Mouse (Mus musculus) embryonic fibroblast, embryonic 13.5 days (primary cell): ENCODE results near the gene Cradd. TPM values are rescaled to one million over a fixed set of nuclear protein-coding genes. Genes with fewer than 3 reads are reported as not detected.

Experiments used
- H3K27ac ChIP-seq: 2 replicates; pipeline ENCODE4 v1.5.1; 2012; ENCODE audit warnings: low read length, control low read depth, inconsistent platforms; ENCODE audit not compliant: insufficient read depth
- H3K4me1 ChIP-seq: 2 replicates; pipeline ENCODE4 v1.6.1; 2011; ENCODE audit warnings: low read length; ENCODE audit not compliant: control insufficient read depth, insufficient read depth
- H3K4me3 ChIP-seq: 2 replicates; pipeline ENCODE4 v1.5.1; 2011; ENCODE audit warnings: mild to moderate bottlenecking, control low read depth, low read length; ENCODE audit not compliant: insufficient read depth
- CTCF ChIP-seq: IDR thresholded peaks from 2 replicates; pipeline ENCODE4 v1.5.1; 2011; ENCODE audit warnings: mild to moderate bottlenecking, control low read depth, low read length, moderate library complexity, borderline replicate concordance; ENCODE audit not compliant: insufficient read depth
- POLR2A ChIP-seq: IDR thresholded peaks from 2 replicates; pipeline ENCODE4 v1.6.1; 2011; ENCODE audit warnings: low read depth, mild to moderate bottlenecking, control low read depth, low read length, moderate library complexity
- polyA plus RNA-seq: library from polyadenylated mRNA; stranded (reverse); fragments of >200 nt; gene quantifications from 2 replicates; pipeline ENCODE4 v1.2.4, GENCODE M21; 2011; ENCODE audit warnings: low read depth; ENCODE audit not compliant: missing spikeins, insufficient read length

The Cradd gene
- polyA plus RNA-seq, 1 experiment, result 5.7 TPM

GRCm38 (mm10) chr10:95195719-95196118, 128.2 kb downstream of the Cradd start:
- no peak overlapping the region for H3K4me3 ChIP-seq
- H3K27ac ChIP-seq, result no peak overlapping the region
- peaks cover 10% of the 10 kb centered on the region for H3K4me1 ChIP-seq
- TF ChIP-seq CTCF (no peak), POLR2A (no peak)

- TF ChIP-seq POLR2A (no peak), CTCF (no peak)
- Histone ChIP-seq H3K4me3 (no peak overlapping the region), H3K4me1 (peaks cover 10% of the 10 kb centered on the region), H3K27ac (no peak overlapping the region)
These were observed 129.2 kb downstream of the Cradd start for GRCm38 (mm10) chr10:95194776-95195175.

- no peak for TF ChIP-seq POLR2A
- TF ChIP-seq CTCF, result no peak
- H3K27ac ChIP-seq, result no peak overlapping the region
- no peak overlapping the region for H3K4me3 ChIP-seq
- peaks cover 10% of the 10 kb centered on the region for H3K4me1 ChIP-seq
These were observed 130.1 kb downstream of the Cradd start for GRCm38 (mm10) chr10:95193875-95194281.

GRCm38 (mm10) chr10:95191881-95192280, 132.1 kb downstream of the Cradd start:
- peaks cover 10% of the 10 kb centered on the region for H3K4me1 ChIP-seq
- H3K27ac ChIP-seq, result no peak overlapping the region; the same call in 1 of the 2 replicates
- H3K4me3 ChIP-seq, result no peak overlapping the region
- no peak for TF ChIP-seq POLR2A
- no peak for TF ChIP-seq CTCF

- TF ChIP-seq CTCF, result no peak
- TF ChIP-seq POLR2A, result no peak
These were observed 132.7 kb downstream of the Cradd start for GRCm38 (mm10) chr10:95191151-95191655.

GRCm38 (mm10) chr10:95189550-95190211, 134.3 kb downstream of the Cradd start:
- no peak for TF ChIP-seq CTCF
- no peak for TF ChIP-seq POLR2A
- Histone ChIP-seq H3K4me1 (peaks cover 4% of the 10 kb centered on the region; the same call in 1 of the 2 replicates), H3K27ac (no peak overlapping the region), H3K4me3 (no peak overlapping the region)

More at GRCm38 (mm10) chr10:95191151-95191655, 132.7 kb downstream of the Cradd start:
- peaks cover 10% of the 10 kb centered on the region for H3K4me1 ChIP-seq
- H3K27ac ChIP-seq, result no peak overlapping the region
- no peak overlapping the region for H3K4me3 ChIP-seq

- no peak overlapping the region for H3K4me3 ChIP-seq
- TF ChIP-seq POLR2A, result no peak
- no peak for TF ChIP-seq CTCF
- no peak overlapping the region for H3K27ac ChIP-seq
- no peaks in the 10 kb centered on the region; the same call in 1 of the 2 replicates for H3K4me1 ChIP-seq
These were observed 139.7 kb downstream of the Cradd start for GRCm38 (mm10) chr10:95184210-95184609.

GRCm38 (mm10) chr10:95183051-95183450, 140.9 kb downstream of the Cradd start:
- no peak overlapping the region; the same call in 1 of the 2 replicates for H3K27ac ChIP-seq
- no peak overlapping the region for H3K4me3 ChIP-seq
- no peak for TF ChIP-seq CTCF
- no peak for TF ChIP-seq POLR2A
- no peaks in the 10 kb centered on the region; the same call in 1 of the 2 replicates for H3K4me1 ChIP-seq

GRCm38 (mm10) chr10:95182405-95182804, 141.5 kb downstream of the Cradd start:
- Histone ChIP-seq H3K27ac (no peak overlapping the region), H3K4me3 (no peak overlapping the region)
- no peak for TF ChIP-seq POLR2A
- no peak for TF ChIP-seq CTCF

GRCm38 (mm10) chr10:95181553-95181952, 142.4 kb downstream of the Cradd start:
- Histone ChIP-seq H3K4me1 (no peaks in the 10 kb centered on the region; the same call in 1 of the 2 replicates), H3K27ac (no peak overlapping the region), H3K4me3 (no peak overlapping the region)
- TF ChIP-seq CTCF, result no peak
- TF ChIP-seq POLR2A, result no peak

More at GRCm38 (mm10) chr10:95182405-95182804, 141.5 kb downstream of the Cradd start:
- no peaks in the 10 kb centered on the region; the same call in 1 of the 2 replicates for H3K4me1 ChIP-seq
